Mouse (Mus musculus): Measurements from ENCODE around the gene Card6. TPM values are rescaled to one million over a fixed set of nuclear protein-coding genes. Genes with fewer than 3 reads are reported as not detected.
A peak's percentile ranks its signal among the peaks of the same experiment; 100 is the strongest.

The Card6 gene
- total and polyA plus RNA-seq, 3 experiments, result 1.3 to 3.9 (median 1.6) TPM

DNA sequence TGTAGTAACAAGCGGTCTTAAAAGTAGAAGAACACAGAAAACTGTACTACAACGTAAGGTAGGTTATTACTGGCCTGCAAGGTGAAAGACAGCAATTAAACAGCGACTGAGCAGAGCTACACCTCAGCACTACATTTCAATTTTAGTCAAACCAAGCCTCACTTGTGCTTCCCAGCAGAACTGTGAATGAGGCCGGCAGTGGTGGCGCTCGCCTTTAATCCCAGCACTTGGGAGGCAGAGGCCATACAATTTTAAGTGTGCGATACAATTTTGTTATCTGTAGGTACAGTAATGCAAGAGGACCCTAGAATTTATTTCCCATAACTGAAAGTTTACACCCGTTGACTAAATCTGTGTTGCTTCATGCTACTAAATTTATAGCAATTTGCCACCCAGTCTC is 6.8 kb upstream of the Card6 start:
- Histone ChIP-seq H3K27me3 (replicated peaks) (no peaks in the 10 kb centered on the region), H3K4me3 (replicated peaks in 1 of 3; ENCODE audit: low read depth in 2 of 3, low read length in 2 of 3, poor library complexity in 1 of 3) (peak overlapping the region; percentile 78 to 87 (median 80)), H3K9me3 (replicated peaks; ENCODE audit: low read length) (no peaks in the 10 kb centered on the region), H3K4me1 (ENCODE audit: control insufficient read depth in 1 of 2, insufficient read depth in 2 of 2) (peaks cover 3 to 29% of the 10 kb centered on the region in 2 experiments; a peak in 2 of 4 replicates), H3K36me3 (replicated peaks in 1 of 2; ENCODE audit: control insufficient read depth in 1 of 2, insufficient read depth in 1 of 2, low read length in 1 of 2) (peaks cover 27 to 33% of the 10 kb centered on the region in 2 experiments), H3K4me2 (ENCODE audit: insufficient read depth, low read depth, poor library complexity, severe bottlenecking) (peak overlapping the region; percentile 46; the same call in 1 of the 2 replicates), H3K79me2 (replicated peaks; ENCODE audit: control insufficient read depth, extremely low read depth, insufficient read depth, poor library complexity, severe bottlenecking) (peaks cover 35% of the 10 kb centered on the region), H3K9ac (ENCODE audit: insufficient read depth, low read depth) (peak overlapping the region; percentile 79), H3K27ac (ENCODE audit: insufficient read depth, low read depth) (no peak overlapping the region)
- in situ Hi-C loops (cut with MboI; ENCODE audit: low pct_ligation_motif_present, low pct_unique_long_range_greater_than_20kb, low sequenced_read_pairs), result loop anchor here (25.0 kb wide), 1 partner anchor 1078 kb away; the partner anchor contains the start of gene Oxct1
- dilution Hi-C loops (cut with MboI; ENCODE audit: extremely low pct_ligation_motif_present, extremely low pct_unique_long_range_greater_than_20kb, low sequenced_read_pairs), result no loop called here
- DNase-seq (ENCODE audit: extremely low read depth), result no peak
- no peak for TF ChIP-seq MAFK (IDR thresholded peaks at IDR 0.05; ENCODE audit: insufficient replicate concordance, low read length)
- no peak for TF ChIP-seq IRF4 (IDR thresholded peaks at IDR 0.05; ENCODE audit: low read depth, low read length)
- TF ChIP-seq MYC (IDR thresholded peaks at IDR 0.05; ENCODE audit: low read depth, low read length), result no peak
- no peak for TF ChIP-seq CHD1 (IDR thresholded peaks at IDR 0.05; ENCODE audit: low read depth, low read length)
- no peak for TF ChIP-seq ZC3H11A (IDR thresholded peaks at IDR 0.05; ENCODE audit: low read depth, low read length)
- no peak for TF ChIP-seq ELF1 (IDR thresholded peaks at IDR 0.05; ENCODE audit: low read depth, low read length)
- TF ChIP-seq POLR2AphosphoS2 (IDR thresholded peaks at IDR 0.05; ENCODE audit: low read depth, low read length), result no peak

DNA sequence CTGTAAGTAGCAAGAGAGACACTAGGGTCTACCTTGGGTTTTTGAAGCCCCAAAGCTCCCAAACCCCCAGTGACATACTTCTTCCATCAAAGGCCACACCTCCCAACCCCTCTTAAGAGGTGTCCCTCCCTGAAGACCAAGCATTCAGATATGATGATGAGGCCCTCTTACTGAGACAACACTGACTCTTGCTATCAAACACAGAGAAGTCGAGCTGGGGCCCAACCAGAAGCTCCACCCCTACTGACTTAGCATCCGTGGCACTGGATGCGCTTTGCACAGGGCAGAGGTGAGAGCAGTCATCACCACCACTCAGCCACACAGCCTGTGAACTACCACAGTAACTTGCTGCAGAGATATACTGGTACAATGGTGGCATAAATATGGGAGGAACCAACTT is 4.3 kb upstream of the Card6 start:
- H3K4me1 ChIP-seq (ENCODE audit: control insufficient read depth in 1 of 2, insufficient read depth in 2 of 2), result peaks cover 3 to 15% of the 10 kb centered on the region in 2 experiments; a peak in 3 of 4 replicates
- H3K36me3 ChIP-seq (replicated peaks in 1 of 2; ENCODE audit: control insufficient read depth in 1 of 2, insufficient read depth in 1 of 2, low read length in 1 of 2), result peaks cover 3 to 8% of the 10 kb centered on the region in 2 experiments
- TF ChIP-seq ETS1 (conservative IDR thresholded peaks at IDR 0.05; ENCODE audit: low read depth, low read length) (no peak), MAFK (IDR thresholded peaks at IDR 0.05; ENCODE audit: insufficient replicate concordance, low read length) (no peak), ZNF384 (IDR thresholded peaks at IDR 0.05; ENCODE audit: low read depth, low read length) (no peak), MXI1 (IDR thresholded peaks at IDR 0.05; ENCODE audit: low read depth, low read length) (no peak), KAT2A (IDR thresholded peaks at IDR 0.05; ENCODE audit: insufficient replicate concordance, low read length) (no peak), USF1 (IDR thresholded peaks at IDR 0.05; ENCODE audit: low read depth, low read length) (no peak), ZMIZ1 (IDR thresholded peaks at IDR 0.05; ENCODE audit: low read depth, low read length) (no peak), BHLHE40 (IDR thresholded peaks at IDR 0.05; ENCODE audit: low read depth, low read length) (no peak), TBP (conservative IDR thresholded peaks at IDR 0.05; ENCODE audit: low read depth, low read length) (no peak), SIN3A (IDR thresholded peaks at IDR 0.05; ENCODE audit: low read length) (no peak), MEF2A (IDR thresholded peaks at IDR 0.05; ENCODE audit: borderline replicate concordance, low read depth, low read length) (no peak), POLR2A (IDR thresholded peaks at IDR 0.05; ENCODE audit: low read depth, low read length) (no peak), GABPA (IDR thresholded peaks at IDR 0.05; ENCODE audit: insufficient replicate concordance, low read depth, low read length) (no peak)
- no peaks in the 10 kb centered on the region for H3K9me3 ChIP-seq (replicated peaks; ENCODE audit: low read length)
- DNase-seq (ENCODE audit: extremely low read depth), result no peak
- peaks cover 14% of the 10 kb centered on the region for H3K79me2 ChIP-seq (replicated peaks; ENCODE audit: control insufficient read depth, extremely low read depth, insufficient read depth, poor library complexity, severe bottlenecking)
- no peak overlapping the region for H3K4me3 ChIP-seq (replicated peaks in 1 of 3; ENCODE audit: low read depth in 2 of 3, low read length in 2 of 3, poor library complexity in 1 of 3)
- H3K4me2 ChIP-seq (ENCODE audit: insufficient read depth, low read depth, poor library complexity, severe bottlenecking), result no peak overlapping the region
- dilution Hi-C loops (cut with MboI; ENCODE audit: extremely low pct_ligation_motif_present, extremely low pct_unique_long_range_greater_than_20kb, low sequenced_read_pairs), result no loop called here
- H3K27ac ChIP-seq (ENCODE audit: insufficient read depth, low read depth), result no peak overlapping the region
- H3K9ac ChIP-seq (ENCODE audit: insufficient read depth, low read depth), result no peak overlapping the region
- in situ Hi-C loops (cut with MboI; ENCODE audit: low pct_ligation_motif_present, low pct_unique_long_range_greater_than_20kb, low sequenced_read_pairs), result loop anchor here (25.0 kb wide), 1 partner anchor 1075 kb away; the partner anchor contains the start of gene Oxct1
- H3K27me3 ChIP-seq (replicated peaks), result no peaks in the 10 kb centered on the region
